ENCODE assay signal across 8 mouse cellular contexts in genomic region chr2:27009714-27010244, GRCm38 (mm10). TPM values are rescaled to one million over a fixed set of nuclear protein-coding genes. Genes with fewer than 3 reads are reported as not detected.
DNase-seq lines count a peak whose midpoint lies in the region; ATAC-seq lines count a peak whose summit lies in the region.

Cacfd1 (plus strand) TSS chr2:27009926.

- peak within 1 kb of the TSS; percentile 88 for H3K27ac ChIP-seq in hindbrain, embryonic 12.5 days

- H3K4me2 ChIP-seq in hindbrain, embryonic 12.5 days (replicated peaks), result peak within 1 kb of the TSS; percentile 87

- peaks cover 3% of the 10 kb centered on the region; the same call in 1 of the 2 replicates for H3K27me3 ChIP-seq in hindbrain, embryonic 12.5 days

- H3K9me3 ChIP-seq in hindbrain, embryonic 12.5 days (replicated peaks), result no peaks in the 10 kb centered on the region

- peak; percentile 96 for ATAC-seq in hindbrain, embryonic 12.5 days (ENCODE audit: low FRiP score)

- peak within 1 kb of the TSS; percentile 52 for H3K4me3 ChIP-seq in hindbrain, embryonic 12.5 days

- H3K36me3 ChIP-seq in hindbrain, embryonic 12.5 days, result peaks cover 16% of the 10 kb centered on the region

- under 1% methylated on average over 40 of the region's 43 CpGs for WGBS in hindbrain, embryonic 12.5 days

- peak within 1 kb of the TSS; percentile 87 for H3K9ac ChIP-seq in hindbrain, embryonic 12.5 days

- peak; percentile 97 for DNase-seq in Muller cell, postnatal 12 days (ENCODE audit: inconsistent ontology term)
- DNase-seq in cerebellum, adult 9-11 months, result peak; percentile 89
- DNase-seq in frontal cortex, postnatal 10 days (ENCODE audit: low spot score in 2 of 2), result peak; percentile 75 to 80
- peak; percentile 78 to 80 for DNase-seq in layer of hippocampus, postnatal 14 days (ENCODE audit: low spot score in 2 of 2)
- peak; percentile 87 for DNase-seq in lung, postnatal 25 days (ENCODE audit: low spot score)
- peak; percentile 90 for DNase-seq in retina, embryonic 14.5 days (ENCODE audit: low spot score)
- peak; percentile 93 for DNase-seq in thymus, postnatal 4 days

- H3K4me1 ChIP-seq in hindbrain, embryonic 12.5 days, result peaks cover 20% of the 10 kb centered on the region

RNA-seq across cellular contexts. Expression of gene Cacfd1, which starts in this region (rescaled TPM):
- 115 TPM in 2 replicates for polyA plus RNA-seq in hindbrain, embryonic 12.5 days (2016; fragmentation: Nextera tagmentation; extraction: Ambion mirVana)
- 10 to 100 TPM; 50.6 to 52.1 TPM for total RNA-seq in layer of hippocampus, postnatal 14 days (2021)

Comparison
In these comparisons a context has a peak if more than half of its experiments do, and no peak if none do; other contexts are left out.
1. Peak in every context shown above with its lines: DNase-seq, ATAC-seq, H3K4me3 ChIP-seq and H3K27ac ChIP-seq.